Mouse (Mus musculus): ENCODE measurements around the gene Lag3.

Gene Lag3

DNA sequence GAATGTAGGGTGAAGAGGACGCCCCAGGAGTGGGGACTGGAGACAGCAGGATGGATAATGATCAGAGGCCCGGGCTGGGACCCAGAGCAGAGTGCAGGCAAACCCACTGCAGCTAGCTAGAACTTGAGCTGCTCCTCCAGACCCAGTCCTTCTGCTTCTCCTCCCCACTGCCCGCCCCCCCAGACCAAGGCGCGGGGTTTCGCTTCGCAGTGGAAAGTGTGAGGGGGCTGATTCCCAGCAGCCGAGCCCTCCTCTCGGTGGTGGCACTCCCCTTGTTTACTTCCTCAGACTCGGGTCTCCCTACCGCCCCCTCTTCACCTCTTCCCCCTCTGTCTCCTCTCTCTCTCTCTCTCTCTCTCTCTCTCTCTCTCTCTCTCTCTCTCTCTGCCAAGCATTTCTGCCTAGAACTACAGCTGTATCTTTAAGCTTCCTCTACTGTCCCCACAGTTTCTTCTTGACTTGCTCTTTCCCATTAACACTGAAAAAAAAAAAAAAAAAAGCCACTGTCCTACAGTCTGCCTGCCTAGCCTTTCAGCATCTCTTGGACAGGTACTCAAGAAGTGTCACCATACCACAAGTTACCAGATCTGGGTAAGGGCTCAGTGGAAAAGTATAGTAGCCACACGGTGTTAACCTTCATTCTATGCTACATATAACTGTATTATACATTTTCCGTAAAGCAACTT, at the start of gene Lag3:
Gene Lag3, minus strand, starts transcription at position 173 of the 686 bp plus-strand sequence.
- no peak for DNase-seq (ENCODE audit: low read depth, low spot score)

- no peak for DNase-seq (ENCODE audit: low read depth, low spot score)
These were observed 49.5 kb upstream of the Lag3 start for GRCm38 (mm10) chr6:124961021-124961420.

DNA sequence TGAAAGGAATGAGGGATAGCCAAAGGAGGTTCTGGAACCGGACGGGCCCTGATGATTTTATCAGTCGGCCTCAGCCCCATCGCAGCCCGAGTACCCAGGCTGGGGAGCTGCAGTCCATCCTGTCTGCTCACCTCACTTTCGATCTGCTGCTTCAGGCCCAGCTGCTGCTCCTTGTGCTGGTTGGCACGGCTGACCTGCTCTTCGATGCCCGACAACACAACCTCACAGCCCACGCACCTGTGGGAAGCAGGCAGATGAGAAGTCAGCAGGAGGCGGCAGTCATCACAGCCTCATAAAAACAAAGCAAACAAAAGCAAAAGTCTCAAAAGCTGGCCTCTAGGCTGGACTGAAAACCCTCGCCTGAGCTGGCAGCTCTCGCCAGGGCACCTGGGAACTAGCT, 48.5 kb upstream of the Lag3 start:
- DNase-seq (ENCODE audit: low read depth, low spot score) = no peak

DNA sequence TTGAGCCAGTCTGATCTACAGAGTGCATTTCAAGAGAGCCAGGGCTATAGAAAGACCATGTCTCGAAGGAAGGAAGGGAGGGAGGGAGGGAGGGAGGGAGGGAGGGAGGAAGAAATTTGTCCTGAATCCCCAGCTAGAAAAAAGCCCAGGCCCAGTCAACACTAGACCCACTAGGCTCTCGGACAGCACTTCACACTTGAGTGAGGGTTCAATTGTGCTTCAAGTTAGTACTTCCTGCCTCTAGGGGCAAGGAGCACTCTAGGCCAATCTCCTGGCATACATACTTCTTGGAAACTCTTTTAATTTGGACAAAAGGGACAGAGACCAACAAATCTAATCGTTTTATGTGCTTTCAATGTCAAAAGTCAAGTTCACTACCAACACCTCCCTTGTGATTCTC, 46.6 kb upstream of the Lag3 start:
- DNase-seq (ENCODE audit: low read depth, low spot score) = no peak

DNA sequence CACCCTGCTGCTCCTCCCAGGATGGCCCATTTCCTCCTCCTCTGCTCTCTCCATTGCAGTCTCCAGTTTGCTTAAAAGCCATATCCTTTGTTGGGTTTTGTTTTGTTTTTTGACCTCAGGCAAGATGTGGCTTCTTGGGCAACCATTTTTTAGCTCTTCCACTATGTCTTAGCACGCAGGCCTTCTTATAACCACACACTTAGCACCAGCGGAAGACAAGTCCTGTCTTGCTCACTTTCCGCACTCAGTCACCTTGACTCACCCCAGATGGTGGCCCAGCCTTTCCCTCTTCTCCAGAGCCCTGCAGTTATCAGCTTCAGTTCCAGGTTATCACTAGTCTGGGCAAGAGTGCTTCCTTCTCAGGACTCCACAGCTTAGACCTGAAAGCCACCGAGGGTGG, 43.7 kb upstream of the Lag3 start:
- DNase-seq (ENCODE audit: low read depth, low spot score) = no peak

GRCm38 (mm10) chr6:124953991-124954715, 42.6 kb upstream of the Lag3 start:
- peak; percentile 95 for DNase-seq (ENCODE audit: low read depth, low spot score)

DNA sequence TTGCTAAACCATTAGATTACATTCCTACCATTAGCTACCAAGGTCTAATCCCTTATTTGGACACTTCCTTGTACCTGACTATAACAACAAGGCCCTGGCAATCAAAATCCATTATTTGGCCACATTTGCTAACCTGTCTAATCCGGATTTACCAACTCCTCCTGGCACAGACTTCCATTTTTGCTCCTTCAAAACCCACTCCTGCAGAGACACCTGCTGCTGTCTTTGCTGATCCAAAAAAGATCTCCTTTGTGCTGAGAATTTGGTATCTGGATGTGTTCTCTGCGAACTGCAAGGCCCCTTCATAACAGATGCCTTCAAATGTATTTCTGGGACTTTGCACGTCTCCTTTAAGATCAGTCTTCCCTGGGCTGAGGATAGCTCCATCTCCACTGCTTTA, 32.0 kb upstream of the Lag3 start:
- no peak for DNase-seq (ENCODE audit: low read depth, low spot score)

DNA sequence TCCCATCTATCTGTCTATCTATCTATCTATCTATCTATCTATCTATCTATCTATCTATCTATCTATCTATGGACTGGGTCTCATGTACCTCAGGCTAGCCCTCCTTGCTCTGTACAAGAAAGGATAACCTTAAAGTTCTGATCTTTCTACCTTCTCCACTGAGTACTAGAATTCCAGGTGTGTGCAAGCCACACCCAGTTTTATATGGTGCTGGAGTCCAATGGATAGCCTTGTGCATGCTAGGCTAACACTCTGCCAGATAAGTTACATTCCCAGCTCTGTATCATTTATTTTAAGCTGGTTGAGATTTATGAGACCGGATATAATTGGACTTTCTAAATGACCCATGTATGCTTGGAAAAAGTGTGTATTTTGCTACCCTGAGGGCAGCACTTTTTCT, 30.2 kb upstream of the Lag3 start:
- DNase-seq (ENCODE audit: low read depth, low spot score) = no peak

GRCm38 (mm10) chr6:124938554-124938953, 27.0 kb upstream of the Lag3 start:
- peak; percentile 77 for DNase-seq (ENCODE audit: low read depth, low spot score)

GRCm38 (mm10) chr6:124937493-124937892, 26.0 kb upstream of the Lag3 start:
- DNase-seq (ENCODE audit: low read depth, low spot score) = no peak

GRCm38 (mm10) chr6:124936681-124937080, 25.2 kb upstream of the Lag3 start:
- DNase-seq (ENCODE audit: low read depth, low spot score) = no peak

GRCm38 (mm10) chr6:124934670-124935069, 23.2 kb upstream of the Lag3 start:
- peak; percentile 4 for DNase-seq (ENCODE audit: low read depth, low spot score)

GRCm38 (mm10) chr6:124933127-124933526, 21.6 kb upstream of the Lag3 start:
- no peak for DNase-seq (ENCODE audit: low read depth, low spot score)

DNA sequence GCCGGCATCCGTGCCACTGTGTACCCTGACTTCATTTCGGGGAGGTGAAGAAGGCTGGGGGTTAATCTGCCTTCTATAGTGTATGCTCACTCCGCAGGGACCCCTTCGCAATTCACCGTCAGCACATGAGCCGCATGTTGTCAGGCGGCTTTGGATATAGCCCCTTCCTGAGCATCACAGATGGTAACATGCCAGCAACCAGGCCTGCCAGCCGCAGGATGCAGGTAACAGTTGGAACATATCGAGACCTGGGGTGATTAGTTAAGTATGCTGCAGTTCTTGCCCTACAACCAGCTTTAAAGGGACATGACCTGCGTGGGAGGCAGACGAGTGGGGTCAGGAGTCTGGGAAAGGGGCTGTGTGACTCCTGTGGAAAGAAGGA, 20.8 kb upstream of the Lag3 start:
- DNase-seq (ENCODE audit: low read depth, low spot score) = no peak

DNA sequence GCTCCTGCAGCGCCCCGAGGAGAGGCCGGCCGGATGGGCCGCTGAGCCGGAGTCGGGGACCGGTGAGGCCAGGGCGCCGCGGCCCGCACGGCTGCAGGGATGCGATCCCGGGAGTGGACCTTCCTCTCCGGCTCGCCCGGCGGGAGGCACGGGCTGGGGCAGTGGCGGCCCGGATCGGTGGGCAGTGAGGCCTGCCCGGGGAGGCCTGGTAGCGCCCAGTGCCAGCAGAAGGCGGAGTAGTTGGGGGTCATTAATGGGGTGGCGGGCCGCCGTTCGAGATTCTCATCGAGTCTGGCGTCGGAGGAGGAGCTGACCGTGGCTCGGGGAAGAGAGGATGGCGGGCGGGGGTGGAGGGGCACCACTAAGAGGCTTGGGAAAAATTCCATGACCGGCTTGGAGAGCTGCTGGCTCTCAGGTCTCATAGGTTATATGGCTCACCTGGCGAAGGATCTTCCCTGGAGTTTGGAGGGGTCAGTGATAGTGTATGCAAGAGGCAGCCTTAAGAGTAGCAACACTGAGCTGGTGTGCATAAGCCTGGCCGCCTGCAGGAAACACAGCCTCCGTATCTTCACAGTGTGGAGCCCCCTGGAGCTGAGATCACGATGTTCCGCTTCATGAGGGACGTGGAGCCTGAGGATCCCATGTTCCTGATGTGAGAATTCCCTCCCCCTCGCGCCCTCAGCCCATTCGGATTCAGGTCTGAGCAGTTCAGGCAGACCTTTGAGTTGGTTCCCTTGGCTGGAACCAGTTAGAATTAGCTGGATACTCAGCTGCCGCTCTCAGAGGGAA, 20.2 kb upstream of the Lag3 start:
- peak; percentile 70 for DNase-seq (ENCODE audit: low read depth, low spot score)

- peak; percentile 99 for DNase-seq (ENCODE audit: low read depth, low spot score)
These were observed 19.4 kb upstream of the Lag3 start, which contains the start of gene Mlf2 for GRCm38 (mm10) chr6:124930754-124931524. Gene Mlf2, plus strand, starts transcription at chr6:124931386.

GRCm38 (mm10) chr6:124930231-124930630, 18.7 kb upstream of the Lag3 start:
- DNase-seq (ENCODE audit: low read depth, low spot score) = no peak

DNA sequence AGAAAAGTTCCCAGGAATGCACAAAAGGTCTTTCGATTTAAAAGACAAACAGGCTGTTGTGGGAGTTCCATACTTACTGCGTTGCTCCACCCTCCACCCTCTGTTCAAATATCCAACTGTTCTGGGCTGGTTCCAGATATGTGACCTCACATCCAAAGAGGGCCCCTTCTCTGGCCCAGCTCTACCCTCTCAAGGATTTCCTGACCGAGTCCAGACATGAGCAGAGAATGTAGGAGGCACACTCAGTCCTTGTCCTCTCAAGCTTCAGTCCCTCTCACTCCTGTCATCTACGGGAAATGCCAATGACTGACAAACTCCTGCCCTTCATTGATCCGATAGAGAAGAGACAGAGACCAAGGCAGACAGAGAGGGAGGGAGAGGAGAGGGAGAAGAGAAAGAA, 14.4 kb upstream of the Lag3 start:
- peak; percentile 42 for DNase-seq (ENCODE audit: low read depth, low spot score)

DNA sequence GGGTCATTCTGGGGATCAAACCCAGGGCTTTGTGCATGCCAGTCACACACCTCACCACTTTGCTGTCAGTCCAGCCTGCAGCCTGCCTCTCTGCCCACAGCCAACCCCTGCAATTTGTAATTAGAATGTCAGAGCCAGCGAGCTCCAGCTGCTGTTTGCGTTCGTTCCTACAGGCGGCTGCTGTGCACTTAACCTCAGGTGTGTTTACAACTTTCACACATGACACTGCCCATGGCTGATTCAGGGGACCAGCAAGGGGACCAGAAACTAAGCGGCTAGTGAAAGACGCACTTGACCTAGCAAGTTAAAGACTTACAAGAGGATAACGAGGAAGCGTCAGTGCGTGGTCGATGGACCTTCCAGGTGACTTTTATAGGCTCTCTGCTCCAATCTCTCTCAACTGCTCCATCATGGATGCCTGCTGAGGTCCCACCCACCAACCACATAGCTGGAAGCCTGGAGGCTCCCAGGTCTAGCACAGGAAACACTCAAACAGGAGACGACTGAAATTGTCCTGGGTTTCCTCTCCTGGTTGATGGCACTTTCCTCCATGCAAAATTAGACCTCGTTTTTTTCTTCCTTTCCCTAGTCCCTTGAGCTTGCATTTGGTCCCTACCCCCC, 13.8 kb upstream of the Lag3 start:
- DNase-seq (ENCODE audit: low read depth, low spot score) = peak; percentile 53

GRCm38 (mm10) chr6:124921539-124921938, 10.0 kb upstream of the Lag3 start:
- no peak for DNase-seq (ENCODE audit: low read depth, low spot score)

Measured in ES-CJ7 (cell line).